Mouse (Mus musculus): ENCODE data around the gene Ranbp3. TPM values are rescaled to one million over a fixed set of nuclear protein-coding genes. Genes with fewer than 3 reads are reported as not detected.
A peak's percentile ranks its signal among the peaks of the same experiment; 100 is the strongest.

Gene Ranbp3
- polyA plus RNA-seq, 1 experiment = 98.4 TPM

- H3K4me3 ChIP-seq (ENCODE audit: control insufficient read depth, low read depth, low read length) = no peak overlapping the region
- TF ChIP-seq CTCF (IDR thresholded peaks at IDR 0.05; ENCODE audit: control insufficient read depth, insufficient read depth, insufficient replicate concordance, low read depth, low read length) (no peak), POLR2A (IDR thresholded peaks at IDR 0.05; ENCODE audit: control insufficient read depth, low read depth, low read length) (no peak)
- 0 out of 2 replicates have a peak, but pooled peaks cover 1% of the 10 kb centered on the region for H3K36me3 ChIP-seq (ENCODE audit: control insufficient read depth, insufficient read depth, low read length)
- no peaks in the 10 kb centered on the region for H3K27me3 ChIP-seq (ENCODE audit: control insufficient read depth, insufficient read depth, low read length)
- no peak overlapping the region for H3K27ac ChIP-seq (ENCODE audit: control insufficient read depth, insufficient read depth, low read depth, low read length)
- H3K4me1 ChIP-seq (ENCODE audit: control insufficient read depth, insufficient read depth, low read length) = no peaks in the 10 kb centered on the region; the same call in none of the 2 replicates
Measured at GRCm38 (mm10) chr17:56656171-56656570, 16.9 kb upstream of the Ranbp3 start.

- Histone ChIP-seq H3K4me1 (ENCODE audit: control insufficient read depth, insufficient read depth, low read length) (peaks cover 4% of the 10 kb centered on the region), H3K4me3 (ENCODE audit: control insufficient read depth, low read depth, low read length) (peak overlapping the region; percentile 7), H3K36me3 (ENCODE audit: control insufficient read depth, insufficient read depth, low read length) (no peaks in the 10 kb centered on the region), H3K27me3 (ENCODE audit: control insufficient read depth, insufficient read depth, low read length) (no peaks in the 10 kb centered on the region), H3K27ac (ENCODE audit: control insufficient read depth, insufficient read depth, low read depth, low read length) (no peak overlapping the region)
- TF ChIP-seq CTCF (IDR thresholded peaks at IDR 0.05; ENCODE audit: control insufficient read depth, insufficient read depth, insufficient replicate concordance, low read depth, low read length) (no peak), POLR2A (IDR thresholded peaks at IDR 0.05; ENCODE audit: control insufficient read depth, low read depth, low read length) (no peak)
Measured at GRCm38 (mm10) chr17:56663659-56664058, 9.4 kb upstream of the Ranbp3 start.

- Histone ChIP-seq H3K27me3 (ENCODE audit: control insufficient read depth, insufficient read depth, low read length) (no peaks in the 10 kb centered on the region), H3K4me1 (ENCODE audit: control insufficient read depth, insufficient read depth, low read length) (peaks cover 8% of the 10 kb centered on the region), H3K27ac (ENCODE audit: control insufficient read depth, insufficient read depth, low read depth, low read length) (no peak overlapping the region), H3K4me3 (ENCODE audit: control insufficient read depth, low read depth, low read length) (no peak overlapping the region), H3K36me3 (ENCODE audit: control insufficient read depth, insufficient read depth, low read length) (no peaks in the 10 kb centered on the region)
- no peak for TF ChIP-seq POLR2A (IDR thresholded peaks at IDR 0.05; ENCODE audit: control insufficient read depth, low read depth, low read length)
- TF ChIP-seq CTCF (IDR thresholded peaks at IDR 0.05; ENCODE audit: control insufficient read depth, insufficient read depth, insufficient replicate concordance, low read depth, low read length) = no peak
Measured at GRCm38 (mm10) chr17:56664333-56664732, 8.8 kb upstream of the Ranbp3 start.

GRCm38 (mm10) chr17:56666384-56666783, 6.7 kb upstream of the Ranbp3 start:
- Histone ChIP-seq H3K4me3 (ENCODE audit: control insufficient read depth, low read depth, low read length) (no peak overlapping the region), H3K27me3 (ENCODE audit: control insufficient read depth, insufficient read depth, low read length) (no peaks in the 10 kb centered on the region), H3K4me1 (ENCODE audit: control insufficient read depth, insufficient read depth, low read length) (peaks cover 8% of the 10 kb centered on the region), H3K27ac (ENCODE audit: control insufficient read depth, insufficient read depth, low read depth, low read length) (no peak overlapping the region), H3K36me3 (ENCODE audit: control insufficient read depth, insufficient read depth, low read length) (no peaks in the 10 kb centered on the region)
- TF ChIP-seq CTCF (IDR thresholded peaks at IDR 0.05; ENCODE audit: control insufficient read depth, insufficient read depth, insufficient replicate concordance, low read depth, low read length) (no peak), POLR2A (IDR thresholded peaks at IDR 0.05; ENCODE audit: control insufficient read depth, low read depth, low read length) (0 out of 2 replicates have a peak, but pooled peaks have one; percentile 24)

GRCm38 (mm10) chr17:56667591-56667990, 5.5 kb upstream of the Ranbp3 start:
- no peak overlapping the region for H3K27ac ChIP-seq (ENCODE audit: control insufficient read depth, insufficient read depth, low read depth, low read length)
- H3K36me3 ChIP-seq (ENCODE audit: control insufficient read depth, insufficient read depth, low read length) = no peaks in the 10 kb centered on the region
- no peak for TF ChIP-seq POLR2A (IDR thresholded peaks at IDR 0.05; ENCODE audit: control insufficient read depth, low read depth, low read length)
- no peak for TF ChIP-seq CTCF (IDR thresholded peaks at IDR 0.05; ENCODE audit: control insufficient read depth, insufficient read depth, insufficient replicate concordance, low read depth, low read length)
- peaks cover 8% of the 10 kb centered on the region for H3K4me1 ChIP-seq (ENCODE audit: control insufficient read depth, insufficient read depth, low read length)
- no peak overlapping the region for H3K4me3 ChIP-seq (ENCODE audit: control insufficient read depth, low read depth, low read length)
- H3K27me3 ChIP-seq (ENCODE audit: control insufficient read depth, insufficient read depth, low read length) = no peaks in the 10 kb centered on the region

- peak overlapping the region; percentile 80 for H3K4me3 ChIP-seq (ENCODE audit: control insufficient read depth, low read depth, low read length)
- TF ChIP-seq POLR2A (IDR thresholded peaks at IDR 0.05; ENCODE audit: control insufficient read depth, low read depth, low read length) = no peak; the same call in 1 of the 2 replicates
- TF ChIP-seq CTCF (IDR thresholded peaks at IDR 0.05; ENCODE audit: control insufficient read depth, insufficient read depth, insufficient replicate concordance, low read depth, low read length) = peak; percentile 91
- H3K27ac ChIP-seq (ENCODE audit: control insufficient read depth, insufficient read depth, low read depth, low read length) = no peak overlapping the region
- H3K27me3 ChIP-seq (ENCODE audit: control insufficient read depth, insufficient read depth, low read length) = no peaks in the 10 kb centered on the region
- H3K36me3 ChIP-seq (ENCODE audit: control insufficient read depth, insufficient read depth, low read length) = no peaks in the 10 kb centered on the region
- H3K4me1 ChIP-seq (ENCODE audit: control insufficient read depth, insufficient read depth, low read length) = peaks cover 8% of the 10 kb centered on the region
Measured at GRCm38 (mm10) chr17:56668384-56669144, 4.5 kb upstream of the Ranbp3 start.

GRCm38 (mm10) chr17:56669766-56670165, 3.3 kb upstream of the Ranbp3 start:
- Histone ChIP-seq H3K4me1 (ENCODE audit: control insufficient read depth, insufficient read depth, low read length) (peaks cover 10% of the 10 kb centered on the region), H3K27ac (ENCODE audit: control insufficient read depth, insufficient read depth, low read depth, low read length) (no peak overlapping the region), H3K4me3 (ENCODE audit: control insufficient read depth, low read depth, low read length) (no peak overlapping the region), H3K27me3 (ENCODE audit: control insufficient read depth, insufficient read depth, low read length) (no peaks in the 10 kb centered on the region), H3K36me3 (ENCODE audit: control insufficient read depth, insufficient read depth, low read length) (no peaks in the 10 kb centered on the region)
- TF ChIP-seq POLR2A (IDR thresholded peaks at IDR 0.05; ENCODE audit: control insufficient read depth, low read depth, low read length) (no peak), CTCF (IDR thresholded peaks at IDR 0.05; ENCODE audit: control insufficient read depth, insufficient read depth, insufficient replicate concordance, low read depth, low read length) (no peak)
